Mouse (Mus musculus): Measurements from ENCODE around the gene Scn11a. TPM values are rescaled to one million over a fixed set of nuclear protein-coding genes. Genes with fewer than 3 reads are reported as not detected.

Scn11a gene
- polyA plus RNA-seq, 1 experiment = 0.21 TPM

DNA sequence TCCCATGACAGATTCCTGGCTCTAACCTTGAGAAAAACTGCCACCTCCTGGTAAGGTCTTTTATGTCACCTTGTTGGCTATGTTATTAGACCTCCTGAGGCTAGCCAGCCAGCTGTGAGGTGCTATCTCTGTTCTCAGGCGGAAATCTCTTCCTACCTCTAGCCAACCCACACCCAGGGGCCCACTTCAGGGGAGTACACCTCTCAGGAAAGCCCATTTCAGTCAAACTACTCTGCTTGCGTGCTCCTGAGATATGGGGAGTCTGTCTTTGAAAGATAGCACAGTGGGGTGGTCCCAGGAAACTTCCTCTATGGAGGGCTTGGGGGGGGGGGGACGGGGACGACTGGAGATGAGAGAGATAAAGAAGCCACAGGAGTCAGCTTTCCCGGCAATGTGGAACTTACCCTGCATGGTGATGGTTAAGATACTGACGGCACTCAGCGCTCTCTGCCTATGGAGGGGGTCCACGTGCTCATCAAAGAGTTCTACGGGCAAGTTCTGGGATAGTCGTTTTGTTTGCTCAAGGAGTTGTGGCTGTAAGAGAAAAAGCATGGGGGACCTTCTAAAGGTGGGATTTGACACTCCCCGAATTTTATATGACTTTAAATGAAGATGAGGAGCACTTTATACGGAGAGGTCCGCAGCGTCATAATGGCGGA is 29.9 kb downstream of the Scn11a start:
- no peak for TF ChIP-seq CTCF (IDR thresholded peaks at IDR 0.05; ENCODE audit: borderline replicate concordance, extremely low read depth, insufficient read depth, insufficient read length)
- DNase-seq (ENCODE audit: low read depth) = no peak

DNA sequence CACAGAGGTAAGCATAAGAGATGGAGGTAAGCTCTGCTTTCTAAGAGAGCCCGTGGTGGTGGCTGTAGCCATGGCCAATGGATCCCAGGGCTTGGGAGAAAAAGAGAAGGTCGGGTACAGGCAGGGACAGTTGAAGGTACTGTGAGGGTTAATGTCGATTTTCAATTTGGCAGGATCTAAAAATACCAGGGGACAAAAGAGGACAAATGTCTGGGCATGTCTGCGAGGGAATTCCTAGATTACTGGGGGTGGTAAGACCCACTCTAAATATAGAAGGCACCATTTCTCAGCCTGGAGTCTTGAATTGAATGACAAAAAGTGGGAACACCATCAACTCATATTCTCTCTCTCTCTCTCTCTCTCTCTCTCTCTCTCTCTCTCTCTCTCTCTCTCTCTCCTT is 30.8 kb downstream of the Scn11a start:
- TF ChIP-seq POLR2A (IDR thresholded peaks at IDR 0.05; ENCODE audit: borderline replicate concordance, extremely low read depth, insufficient read depth, insufficient read length, poor library complexity, severe bottlenecking) (no peak), CTCF (IDR thresholded peaks at IDR 0.05; ENCODE audit: borderline replicate concordance, extremely low read depth, insufficient read depth, insufficient read length) (no peak)
- no peak for DNase-seq (ENCODE audit: low read depth)

DNA sequence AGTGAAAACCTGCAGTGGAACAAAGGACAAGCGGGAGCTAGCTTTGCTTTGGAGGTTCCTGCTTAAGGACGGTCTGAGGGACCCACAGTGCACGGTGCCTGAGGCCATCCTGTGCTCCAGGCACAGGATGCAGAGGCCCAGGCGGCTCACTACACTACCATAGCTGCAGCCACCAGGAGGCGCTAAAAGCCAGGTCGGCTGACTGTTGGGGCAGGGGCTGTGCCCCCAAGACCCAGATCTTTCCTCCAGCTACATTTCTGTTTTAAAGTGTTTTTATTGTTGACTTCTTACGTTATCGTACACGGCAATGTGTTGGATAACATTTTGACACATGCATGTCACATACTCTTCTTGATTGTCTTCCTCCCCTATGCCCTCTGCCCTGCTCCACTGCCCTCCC is 32.8 kb downstream of the Scn11a start:
- peak; percentile 24 for DNase-seq (ENCODE audit: low read depth)
- no peak for TF ChIP-seq POLR2A (IDR thresholded peaks at IDR 0.05; ENCODE audit: borderline replicate concordance, extremely low read depth, insufficient read depth, insufficient read length, poor library complexity, severe bottlenecking)
- peak; percentile 48 for TF ChIP-seq CTCF (IDR thresholded peaks at IDR 0.05; ENCODE audit: borderline replicate concordance, extremely low read depth, insufficient read depth, insufficient read length)

DNA sequence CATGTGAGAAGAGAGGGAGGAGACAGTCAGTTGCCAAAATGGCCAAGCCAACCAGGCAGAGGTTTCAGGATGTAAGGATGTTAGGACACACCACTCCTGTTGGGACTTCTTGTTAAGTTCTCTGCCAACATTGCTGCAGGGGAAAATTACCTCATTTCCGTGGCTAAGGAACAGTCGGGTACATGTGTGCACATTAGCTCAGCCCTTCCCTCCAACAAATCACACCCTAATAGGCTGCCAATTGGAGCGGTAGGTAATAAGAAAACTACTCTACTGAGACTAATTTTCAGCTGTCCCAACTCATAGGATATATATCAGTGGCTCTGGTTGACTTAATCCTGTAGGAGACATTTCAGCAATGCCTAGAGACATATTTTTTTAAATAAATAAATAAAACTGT is 44.4 kb downstream of the Scn11a start:
- no peak for TF ChIP-seq CTCF (IDR thresholded peaks at IDR 0.05; ENCODE audit: borderline replicate concordance, extremely low read depth, insufficient read depth, insufficient read length)
- no peak for TF ChIP-seq POLR2A (IDR thresholded peaks at IDR 0.05; ENCODE audit: borderline replicate concordance, extremely low read depth, insufficient read depth, insufficient read length, poor library complexity, severe bottlenecking)
- peak; percentile 63 for DNase-seq (ENCODE audit: low read depth)

DNA sequence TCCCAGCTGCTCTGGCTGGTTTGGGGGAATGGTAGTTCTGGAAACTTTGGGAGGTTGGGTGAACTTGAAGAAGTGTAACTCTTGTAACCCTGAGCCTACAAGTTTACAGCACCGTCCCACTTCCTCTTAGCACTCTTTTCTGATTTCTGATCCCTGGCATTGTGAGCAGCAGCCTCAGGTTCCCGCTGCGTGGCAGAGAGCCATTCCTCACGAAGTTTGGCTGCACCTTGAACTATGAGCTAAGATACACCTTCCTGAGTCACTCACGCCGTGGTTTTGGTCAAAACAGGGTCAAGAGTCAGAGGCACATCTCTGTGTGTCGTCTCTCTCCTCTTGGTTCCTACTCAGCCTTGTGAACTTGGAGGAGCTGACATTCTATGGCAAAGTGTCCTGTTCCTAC is 48.6 kb downstream of the Scn11a start:
- TF ChIP-seq CTCF (IDR thresholded peaks at IDR 0.05; ENCODE audit: borderline replicate concordance, extremely low read depth, insufficient read depth, insufficient read length) = no peak
- TF ChIP-seq POLR2A (IDR thresholded peaks at IDR 0.05; ENCODE audit: borderline replicate concordance, extremely low read depth, insufficient read depth, insufficient read length, poor library complexity, severe bottlenecking) = no peak
- DNase-seq (ENCODE audit: low read depth) = no peak

DNA sequence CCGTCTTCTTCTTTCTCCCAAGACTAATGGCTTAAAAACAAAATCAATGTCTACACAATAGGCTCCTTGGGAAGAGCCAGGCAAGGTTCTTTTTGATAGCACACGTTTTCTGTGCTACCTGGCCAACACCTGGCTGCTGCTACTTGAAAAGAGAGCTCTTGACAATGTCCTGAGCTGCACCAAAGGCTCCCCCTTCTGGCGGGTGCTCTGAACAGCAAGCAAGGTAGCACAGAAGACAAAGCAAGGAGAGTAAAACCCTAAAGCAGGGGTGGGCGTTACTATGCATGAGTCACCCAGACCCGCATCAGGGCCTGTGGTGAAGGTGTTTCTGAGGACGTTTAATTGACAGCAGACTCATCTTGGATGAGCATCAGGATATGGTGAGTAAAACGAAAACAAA is 56.7 kb downstream of the Scn11a start:
- DNase-seq (ENCODE audit: low read depth) = peak; percentile 9
- TF ChIP-seq POLR2A (IDR thresholded peaks at IDR 0.05; ENCODE audit: borderline replicate concordance, extremely low read depth, insufficient read depth, insufficient read length, poor library complexity, severe bottlenecking) (no peak), CTCF (IDR thresholded peaks at IDR 0.05; ENCODE audit: borderline replicate concordance, extremely low read depth, insufficient read depth, insufficient read length) (peak; percentile 42; the same call in 1 of the 2 replicates)

DNA sequence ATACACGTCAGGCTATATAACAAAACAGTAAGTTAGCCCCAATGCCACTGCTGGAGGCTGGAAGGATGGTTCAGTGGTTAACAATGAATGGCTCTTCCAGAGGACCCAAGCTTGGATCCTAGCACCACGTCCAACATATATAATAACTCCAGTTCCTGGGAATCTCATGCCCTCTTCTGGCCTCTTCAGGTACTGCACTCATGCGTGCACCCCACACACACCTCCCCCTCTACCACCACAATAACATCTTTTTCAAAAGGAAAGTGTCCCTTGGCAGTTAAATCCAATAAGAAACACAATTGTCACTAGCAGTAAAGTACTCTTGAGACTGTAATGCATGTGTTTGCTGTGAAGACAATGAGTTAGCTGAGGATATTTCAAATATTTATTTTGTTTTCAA is 65.0 kb downstream of the Scn11a start:
- TF ChIP-seq POLR2A (IDR thresholded peaks at IDR 0.05; ENCODE audit: borderline replicate concordance, extremely low read depth, insufficient read depth, insufficient read length, poor library complexity, severe bottlenecking) (no peak), CTCF (IDR thresholded peaks at IDR 0.05; ENCODE audit: borderline replicate concordance, extremely low read depth, insufficient read depth, insufficient read length) (no peak)
- no peak for DNase-seq (ENCODE audit: low read depth)

DNA sequence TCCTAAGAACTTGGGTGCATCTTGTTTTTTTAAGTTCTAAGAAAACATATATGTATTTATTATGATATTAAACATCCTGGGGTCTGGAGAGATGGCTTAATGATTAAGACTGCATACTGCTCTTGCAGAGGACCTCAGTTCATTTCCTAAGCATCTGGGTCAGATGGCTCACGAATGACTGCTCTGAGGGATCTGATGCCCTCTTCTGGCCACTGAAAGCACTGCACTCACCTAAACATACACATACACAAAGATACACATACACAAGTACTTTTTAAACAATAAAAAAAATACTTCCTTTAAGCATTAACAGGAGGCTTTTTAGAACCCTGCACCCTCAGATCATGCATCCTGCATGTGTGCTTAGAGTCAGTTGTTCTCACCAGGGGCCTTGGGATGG is 65.8 kb downstream of the Scn11a start:
- DNase-seq (ENCODE audit: low read depth) = no peak
- peak; percentile 24; the same call in 1 of the 2 replicates for TF ChIP-seq CTCF (IDR thresholded peaks at IDR 0.05; ENCODE audit: borderline replicate concordance, extremely low read depth, insufficient read depth, insufficient read length)
- no peak for TF ChIP-seq POLR2A (IDR thresholded peaks at IDR 0.05; ENCODE audit: borderline replicate concordance, extremely low read depth, insufficient read depth, insufficient read length, poor library complexity, severe bottlenecking)

DNA sequence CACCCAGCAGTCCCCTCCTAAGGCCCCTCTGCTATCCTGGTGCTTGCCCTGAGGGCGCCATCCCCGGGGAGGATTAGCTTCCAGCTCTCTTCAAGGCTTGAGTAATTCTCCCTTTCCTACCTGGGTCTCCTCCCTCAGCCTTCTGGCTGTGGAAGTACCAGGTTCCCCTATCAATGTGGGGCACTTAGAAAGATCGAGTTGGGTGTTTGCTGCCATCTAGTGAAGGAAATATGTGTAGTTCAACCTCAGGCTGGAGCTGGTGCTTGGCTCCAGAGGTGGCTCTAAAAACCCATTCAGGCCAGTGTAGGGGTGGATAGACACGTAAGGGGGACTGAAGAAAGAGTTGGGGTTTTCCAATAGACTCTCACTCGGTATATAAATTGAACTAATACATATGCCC is 73.7 kb downstream of the Scn11a start:
- DNase-seq (ENCODE audit: low read depth) = peak; percentile 82
- TF ChIP-seq POLR2A (IDR thresholded peaks at IDR 0.05; ENCODE audit: borderline replicate concordance, extremely low read depth, insufficient read depth, insufficient read length, poor library complexity, severe bottlenecking) (no peak), CTCF (IDR thresholded peaks at IDR 0.05; ENCODE audit: borderline replicate concordance, extremely low read depth, insufficient read depth, insufficient read length) (peak; percentile 72; the same call in 1 of the 2 replicates)

DNA sequence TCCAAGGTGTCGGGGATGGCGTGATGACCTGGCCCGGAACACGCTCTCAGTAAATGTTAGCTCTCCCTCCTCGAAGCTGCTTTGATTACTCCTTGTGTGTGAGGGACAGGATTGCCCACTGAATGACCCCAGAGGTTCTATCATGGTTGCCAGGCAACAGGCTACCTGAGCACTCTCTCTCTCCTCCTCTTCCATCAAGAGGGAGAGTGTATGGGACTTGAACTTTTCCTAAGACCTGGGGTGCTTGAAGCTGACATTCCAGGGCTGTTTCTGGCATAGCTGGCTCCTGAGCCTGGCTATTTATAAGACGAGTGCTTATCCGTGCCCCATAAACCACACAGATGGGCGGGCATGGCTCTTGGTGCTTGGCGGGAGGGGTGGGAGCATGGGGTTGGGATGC is 76.1 kb downstream of the Scn11a start:
- TF ChIP-seq POLR2A (IDR thresholded peaks at IDR 0.05; ENCODE audit: borderline replicate concordance, extremely low read depth, insufficient read depth, insufficient read length, poor library complexity, severe bottlenecking) (no peak), CTCF (IDR thresholded peaks at IDR 0.05; ENCODE audit: borderline replicate concordance, extremely low read depth, insufficient read depth, insufficient read length) (no peak)
- peak; percentile 10 for DNase-seq (ENCODE audit: low read depth)

DNA sequence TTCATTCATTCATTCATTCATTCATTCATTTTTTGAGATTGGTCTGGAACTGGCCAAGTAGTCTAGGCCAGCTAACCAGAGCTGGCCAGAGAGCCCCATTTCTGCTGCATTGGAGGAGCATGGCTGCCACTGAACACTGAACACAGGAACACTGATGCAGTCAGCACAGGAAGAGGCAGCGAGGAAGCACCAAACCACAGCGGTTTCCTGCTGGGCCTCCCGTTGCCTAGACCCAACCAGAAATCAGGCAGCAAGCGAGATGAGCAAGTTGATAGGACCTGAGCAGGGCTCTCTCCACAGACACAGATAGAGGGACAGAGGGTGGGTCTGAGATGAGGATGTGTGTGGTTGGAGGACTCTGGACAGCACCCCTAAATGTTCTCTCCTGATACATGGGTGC is 81.4 kb downstream of the Scn11a start:
- TF ChIP-seq CTCF (IDR thresholded peaks at IDR 0.05; ENCODE audit: borderline replicate concordance, extremely low read depth, insufficient read depth, insufficient read length) (no peak), POLR2A (IDR thresholded peaks at IDR 0.05; ENCODE audit: borderline replicate concordance, extremely low read depth, insufficient read depth, insufficient read length, poor library complexity, severe bottlenecking) (no peak)
- DNase-seq (ENCODE audit: low read depth) = no peak

DNA sequence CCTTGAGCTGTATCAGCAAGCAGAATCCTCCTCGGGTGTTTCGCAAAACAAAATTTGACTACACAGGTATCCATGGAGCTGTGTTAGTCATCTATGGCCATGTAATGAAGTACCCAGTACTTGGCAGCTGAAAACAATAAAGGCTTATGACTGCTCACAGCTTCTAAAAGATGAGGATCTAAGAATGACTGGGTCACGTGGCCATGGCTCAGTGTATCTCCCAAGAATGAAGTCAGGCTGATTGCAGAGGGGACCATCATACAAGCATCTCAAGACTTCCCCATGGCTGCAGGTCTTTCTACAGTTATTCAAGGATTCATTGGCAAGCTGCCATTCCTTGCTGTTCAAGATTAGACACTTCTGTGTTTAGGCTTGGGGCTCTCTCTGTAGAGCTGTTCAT is 81.9 kb downstream of the Scn11a start:
- DNase-seq (ENCODE audit: low read depth) = no peak
- TF ChIP-seq POLR2A (IDR thresholded peaks at IDR 0.05; ENCODE audit: borderline replicate concordance, extremely low read depth, insufficient read depth, insufficient read length, poor library complexity, severe bottlenecking) (no peak), CTCF (IDR thresholded peaks at IDR 0.05; ENCODE audit: borderline replicate concordance, extremely low read depth, insufficient read depth, insufficient read length) (no peak)

Data from brain, embryonic 14.5 days (tissue).